Mouse (Mus musculus) lung, embryonic 16.5 days (tissue): ENCODE measurements around the gene Vamp5. TPM values are rescaled to one million over a fixed set of nuclear protein-coding genes. Genes with fewer than 3 reads are reported as not detected.

Experiments used
- ATAC-seq: fragments of 200-750 bp; cut with Nextera tagmentation; 2 replicates; pipeline ENCODE4 v1.8.0; 2017; ENCODE audit warnings: low read depth, mild to moderate bottlenecking, moderate library complexity
- H3K27ac ChIP-seq: fragments of 300-500 bp; sonication (generic); 2 replicates; pipeline ENCODE4 v1.5.1; 2014; ENCODE audit warnings: mild to moderate bottlenecking, control low read depth, low read length
- H3K27me3 ChIP-seq: fragments of 300-500 bp; sonication (generic); 2 replicates; pipeline ENCODE4 v1.6.1; 2014; ENCODE audit warnings: low read depth, low read length, mixed read lengths; ENCODE audit not compliant: control insufficient read depth, insufficient read depth
- H3K36me3 ChIP-seq: fragments of 300-500 bp; sonication (generic); 2 replicates; pipeline ENCODE4 v1.6.1; 2014; ENCODE audit warnings: low read length; ENCODE audit not compliant: control insufficient read depth, insufficient read depth
- H3K4me1 ChIP-seq: fragments of 300-500 bp; sonication (generic); replicated peaks from 2 replicates; pipeline ENCODE4 v1.6.1; 2014; ENCODE audit warnings: low read length, mixed read lengths; ENCODE audit not compliant: control insufficient read depth, insufficient read depth
- H3K4me2 ChIP-seq: fragments of 300-500 bp; sonication (generic); 2 replicates; pipeline ENCODE4 v1.6.1; 2014; ENCODE audit warnings: low read depth, low read length, control low read depth
- H3K4me3 ChIP-seq: fragments of 300-500 bp; sonication (generic); 2 replicates; pipeline ENCODE4 v1.5.1; 2014; ENCODE audit warnings: mild to moderate bottlenecking, low read length, control low read depth
- H3K9ac ChIP-seq: fragments of 300-500 bp; sonication (generic); 2 replicates; pipeline ENCODE4 v1.6.1; 2014; ENCODE audit warnings: low read length, control low read depth
- H3K9me3 ChIP-seq: fragments of 300-500 bp; sonication (generic); 2 replicates; pipeline ENCODE4 v1.6.1; 2016; ENCODE audit warnings: low read length; ENCODE audit not compliant: control insufficient read depth
- WGBS: fragments of 180-500 bp; shearing (Covaris S2); extraction: QIAGEN DNeasy Blood & Tissue Kit; methylation state at CpG from one replicate; pipeline ENCODE4 v1.1.7; 2014; 5-methylcytosine and 5-hydroxymethylcytosine counted together
- polyA plus RNA-seq: library from polyadenylated mRNA; unstranded; fragments of >200 nt; fragmentation: Nextera tagmentation; extraction: Ambion mirVana; gene quantifications from 2 replicates; pipeline ENCODE4 v1.2.1, GENCODE M21; 2015

The Vamp5 gene
- polyA plus RNA-seq: 43.0 and 46.3 TPM in 2 replicates

DNA sequence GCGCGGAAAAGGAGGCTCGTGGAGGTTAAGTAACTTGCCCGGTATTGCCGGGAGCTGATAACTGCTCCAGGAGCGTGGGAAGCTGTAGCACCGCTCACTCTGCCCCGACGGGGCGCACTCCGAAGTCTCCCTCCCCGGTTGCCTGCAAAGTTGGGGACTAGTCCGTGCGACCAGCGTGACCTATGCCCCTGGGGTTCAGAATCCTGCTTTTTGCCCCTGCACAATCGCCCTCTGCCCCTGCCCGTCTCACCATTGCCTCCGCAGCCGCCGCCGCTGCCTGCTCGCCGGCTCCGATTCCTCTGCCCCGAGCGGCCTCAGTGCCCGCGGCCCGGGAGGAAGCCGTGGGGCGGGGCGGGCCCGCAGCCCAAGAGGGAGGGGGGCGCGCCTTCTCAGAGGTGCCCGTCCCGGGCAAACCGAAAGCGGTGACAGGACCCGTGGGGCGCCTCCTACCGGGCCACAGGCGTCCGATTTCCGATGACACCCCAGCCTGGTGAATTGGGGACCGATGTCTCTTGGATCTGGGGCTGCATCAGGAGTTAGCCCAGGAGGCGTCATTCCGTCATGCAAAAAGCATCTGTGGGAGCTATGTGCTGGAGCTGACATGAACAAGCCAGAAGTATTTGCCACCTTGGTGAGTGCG is at the start of gene Vamp5:
Vamp5 (minus strand) TSS at position 338 of the 640 bp plus-strand sequence.
- peak; percentile 92 for ATAC-seq
- peaks cover 5% of the 10 kb centered on the region for H3K36me3 ChIP-seq
- peaks cover 2% of the 10 kb centered on the region; the same call in 1 of the 2 replicates for H3K4me1 ChIP-seq
- H3K9me3 ChIP-seq: no peaks in the 10 kb centered on the region
- peak within 1 kb of the TSS; percentile 87 for H3K27ac ChIP-seq
- peak within 1 kb of the TSS; percentile 70 for H3K4me3 ChIP-seq
- H3K9ac ChIP-seq: peak within 1 kb of the TSS; percentile 83
- no peaks in the 10 kb centered on the region for H3K27me3 ChIP-seq
- WGBS: 1% methylated on average over 49 of the region's 49 CpGs
- H3K4me2 ChIP-seq: peak within 1 kb of the TSS; percentile 70

- ATAC-seq: no peak
- Histone ChIP-seq H3K9ac (no peak overlapping the region), H3K9me3 (no peaks in the 10 kb centered on the region), H3K27ac (no peak overlapping the region), H3K36me3 (peaks cover 59% of the 10 kb centered on the region), H3K27me3 (no peaks in the 10 kb centered on the region), H3K4me3 (no peak overlapping the region), H3K4me1 (no peaks in the 10 kb centered on the region), H3K4me2 (no peak overlapping the region)
- 82% methylated on average over 21 of the region's 21 CpGs for WGBS
Observed at GRCm38 (mm10) chr6:72429061-72429842, 49.0 kb upstream of the Vamp5 start.

GRCm38 (mm10) chr6:72428036-72428435 is 47.8 kb upstream of the Vamp5 start:
- peak; percentile 80 for ATAC-seq
- no peaks in the 10 kb centered on the region for H3K27me3 ChIP-seq

GRCm38 (mm10) chr6:72425646-72426045 is 45.4 kb upstream of the Vamp5 start:
- Histone ChIP-seq H3K4me2 (no peak overlapping the region), H3K4me1 (no peaks in the 10 kb centered on the region), H3K27ac (no peak overlapping the region), H3K9me3 (no peaks in the 10 kb centered on the region), H3K27me3 (no peaks in the 10 kb centered on the region), H3K36me3 (peaks cover 52% of the 10 kb centered on the region), H3K9ac (no peak overlapping the region), H3K4me3 (no peak overlapping the region)
- no peak for ATAC-seq
- WGBS: 94% methylated on average over 11 of the region's 11 CpGs

More at GRCm38 (mm10) chr6:72428036-72428435, 47.8 kb upstream of the Vamp5 start:
- Histone ChIP-seq H3K4me2 (no peak overlapping the region), H3K36me3 (peaks cover 58% of the 10 kb centered on the region), H3K4me3 (no peak overlapping the region), H3K9me3 (no peaks in the 10 kb centered on the region), H3K27ac (no peak overlapping the region), H3K4me1 (no peaks in the 10 kb centered on the region), H3K9ac (no peak overlapping the region)
- 30% methylated on average over 8 of the region's 8 CpGs for WGBS

GRCm38 (mm10) chr6:72420901-72421300 is 40.6 kb upstream of the Vamp5 start:
- no peak for ATAC-seq
- no peak overlapping the region for H3K9ac ChIP-seq
- H3K27me3 ChIP-seq: no peaks in the 10 kb centered on the region
- H3K36me3 ChIP-seq: peaks cover 48% of the 10 kb centered on the region
- H3K9me3 ChIP-seq: no peaks in the 10 kb centered on the region
- no peak overlapping the region for H3K4me2 ChIP-seq
- no peak overlapping the region for H3K4me3 ChIP-seq
- H3K4me1 ChIP-seq: peaks cover 7% of the 10 kb centered on the region
- WGBS: 78% methylated on average over 10 of the region's 10 CpGs
- H3K27ac ChIP-seq: no peak overlapping the region

DNA sequence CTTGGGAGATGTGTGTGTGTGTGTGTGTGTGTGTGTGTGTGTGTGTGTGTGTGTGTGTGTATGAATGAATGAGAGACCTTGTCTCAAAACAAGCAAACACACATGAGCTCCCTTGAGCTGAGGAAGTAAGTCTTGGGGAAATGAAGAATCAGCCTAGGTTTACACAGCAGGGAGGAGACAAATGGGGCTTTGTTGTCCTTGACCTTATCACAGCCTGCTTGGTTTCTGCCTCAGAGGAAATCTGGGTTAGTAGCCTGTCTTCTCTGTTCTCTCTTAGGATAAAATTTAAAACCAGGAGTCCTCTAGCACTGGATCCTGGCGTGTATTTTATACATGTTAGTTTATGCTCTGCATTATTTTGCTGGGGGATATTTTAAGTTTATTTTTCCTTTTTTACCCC is 39.5 kb upstream of the Vamp5 start:
- Histone ChIP-seq H3K4me2 (no peak overlapping the region), H3K27me3 (no peaks in the 10 kb centered on the region), H3K9me3 (no peaks in the 10 kb centered on the region), H3K4me1 (peaks cover 17% of the 10 kb centered on the region), H3K36me3 (peaks cover 37% of the 10 kb centered on the region), H3K9ac (no peak overlapping the region), H3K27ac (no peak overlapping the region), H3K4me3 (no peak overlapping the region)
- ATAC-seq: no peak
- 89% methylated on average over 1 of the region's 1 CpGs for WGBS

DNA sequence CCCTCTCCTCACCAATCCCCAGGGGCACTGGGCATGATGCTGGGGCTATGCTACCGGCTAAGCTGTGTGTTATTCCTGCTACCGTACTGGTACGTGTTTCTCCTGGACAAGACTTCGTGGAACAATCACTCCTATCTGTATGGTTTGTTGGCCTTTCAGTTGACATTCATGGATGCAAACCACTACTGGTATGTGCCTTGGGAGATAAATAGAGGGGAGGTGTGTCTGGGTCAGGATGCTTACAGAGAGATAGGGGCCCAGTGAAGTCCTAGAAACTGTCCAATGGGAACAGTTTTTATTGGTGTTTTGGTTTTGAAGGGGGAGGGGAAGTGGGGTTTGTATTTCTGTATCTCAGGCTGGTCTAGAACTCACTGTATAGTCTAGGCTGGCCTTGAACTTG is 38.0 kb upstream of the Vamp5 start:
- Histone ChIP-seq H3K4me2 (no peak overlapping the region), H3K4me3 (no peak overlapping the region), H3K27ac (no peak overlapping the region), H3K27me3 (no peaks in the 10 kb centered on the region), H3K9ac (no peak overlapping the region), H3K9me3 (no peaks in the 10 kb centered on the region), H3K4me1 (peaks cover 20% of the 10 kb centered on the region), H3K36me3 (peaks cover 24% of the 10 kb centered on the region)
- ATAC-seq: no peak
- WGBS: 88% methylated on average over 4 of the region's 4 CpGs

DNA sequence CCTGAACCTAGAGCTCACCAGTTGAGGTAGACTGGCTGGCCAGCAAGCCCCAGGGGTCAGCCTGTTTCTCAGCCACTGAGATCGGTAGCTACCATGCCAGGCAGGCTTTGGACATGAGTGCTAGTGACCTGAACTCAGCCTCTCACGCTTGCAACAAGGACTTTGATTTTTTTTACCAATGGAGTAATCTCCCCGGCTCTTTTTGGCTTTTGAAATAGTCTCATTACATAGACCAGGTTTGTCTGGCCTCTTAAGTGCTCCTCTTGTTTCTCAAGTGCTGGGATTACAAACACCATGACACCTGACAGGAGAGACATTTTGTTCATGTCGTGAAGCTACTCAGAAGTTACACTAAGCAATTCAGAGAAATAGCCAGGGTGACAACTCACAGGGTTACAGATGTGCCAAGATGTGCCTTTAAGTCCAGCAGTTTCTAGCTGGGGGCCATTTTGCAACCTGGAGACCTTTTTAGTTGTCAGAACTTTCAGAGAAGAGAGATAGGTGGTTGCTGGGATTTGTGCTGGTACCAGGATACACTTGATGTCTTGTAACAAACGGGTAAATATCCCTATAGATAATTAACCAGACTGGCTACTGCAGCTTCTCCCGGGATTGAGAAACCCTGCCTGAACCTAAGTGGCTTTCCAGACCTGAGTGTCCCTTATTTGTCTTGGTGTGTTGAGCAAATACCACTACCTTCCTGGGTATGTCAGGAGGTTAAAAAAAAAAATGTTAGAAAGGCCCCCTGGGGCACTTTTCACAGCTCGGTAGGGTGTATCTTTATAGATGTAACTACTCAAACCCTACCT is 35.9 kb upstream of the Vamp5 start:
- WGBS: 57% methylated on average over 7 of the region's 7 CpGs
- no peaks in the 10 kb centered on the region for H3K27me3 ChIP-seq
- H3K4me2 ChIP-seq: peak overlapping the region; percentile 85
- no peak overlapping the region for H3K4me3 ChIP-seq
- peaks cover 20% of the 10 kb centered on the region for H3K4me1 ChIP-seq
- H3K9ac ChIP-seq: peak overlapping the region; percentile 29; the same call in 1 of the 2 replicates
- H3K9me3 ChIP-seq: no peaks in the 10 kb centered on the region
- ATAC-seq: no peak
- H3K36me3 ChIP-seq: peaks cover 19% of the 10 kb centered on the region
- H3K27ac ChIP-seq: no peak overlapping the region

GRCm38 (mm10) chr6:72415181-72415580 is 34.9 kb upstream of the Vamp5 start:
- Histone ChIP-seq H3K9ac (peak overlapping the region; percentile 88), H3K4me2 (peak overlapping the region; percentile 85), H3K4me1 (peaks cover 20% of the 10 kb centered on the region), H3K9me3 (no peaks in the 10 kb centered on the region), H3K36me3 (peaks cover 14% of the 10 kb centered on the region), H3K27ac (no peak overlapping the region), H3K27me3 (no peaks in the 10 kb centered on the region), H3K4me3 (peak overlapping the region; percentile 89)
- ATAC-seq: no peak
- 78% methylated on average over 5 of the region's 5 CpGs for WGBS
